Mouse (Mus musculus): Measurements from ENCODE around the gene Rfpl4. TPM values are rescaled to one million over a fixed set of nuclear protein-coding genes. Genes with fewer than 3 reads are reported as not detected.

Rfpl4 gene
- polyA plus RNA-seq, 1 experiment from 2014 or later: not detected

GRCm38 (mm10) chr7:5101066-5101663 lies 15.6 kb downstream of the Rfpl4 start:
- no peak overlapping the region for H3K4me3 ChIP-seq (ENCODE audit: low read depth, low read length)
- H3K9ac ChIP-seq (ENCODE audit: low read depth, low read length): no peak overlapping the region
- peaks cover 16% of the 10 kb centered on the region for H3K36me3 ChIP-seq (ENCODE audit: control insufficient read depth, insufficient read depth, low read length)
- H3K4me2 ChIP-seq: no peak overlapping the region
- no peak overlapping the region for H3K27ac ChIP-seq (ENCODE audit: low read depth, low read length)
- no peaks in the 10 kb centered on the region for H3K4me1 ChIP-seq (ENCODE audit: control insufficient read depth, insufficient read depth, low read length)
- no peaks in the 10 kb centered on the region for H3K27me3 ChIP-seq (ENCODE audit: control insufficient read depth, insufficient read depth, low read length)
- no peaks in the 10 kb centered on the region for H3K9me3 ChIP-seq (replicated peaks; ENCODE audit: control insufficient read depth, low read length)
- no peak for ATAC-seq (replicated peaks; ENCODE audit: insufficient number of reproducible peaks, low FRiP score, low TSS enrichment)
- WGBS (ENCODE audit: insufficient replicate concordance): 81% methylated on average over 10 of the region's 10 CpGs

GRCm38 (mm10) chr7:5099796-5100195 lies 17.0 kb downstream of the Rfpl4 start:
- Histone ChIP-seq H3K9me3 (replicated peaks; ENCODE audit: control insufficient read depth, low read length) (no peaks in the 10 kb centered on the region), H3K4me3 (ENCODE audit: low read depth, low read length) (no peak overlapping the region), H3K27ac (ENCODE audit: low read depth, low read length) (no peak overlapping the region), H3K4me2 (no peak overlapping the region), H3K9ac (ENCODE audit: low read depth, low read length) (no peak overlapping the region), H3K27me3 (ENCODE audit: control insufficient read depth, insufficient read depth, low read length) (no peaks in the 10 kb centered on the region), H3K4me1 (ENCODE audit: control insufficient read depth, insufficient read depth, low read length) (no peaks in the 10 kb centered on the region), H3K36me3 (ENCODE audit: control insufficient read depth, insufficient read depth, low read length) (peaks cover 29% of the 10 kb centered on the region)
- no peak for ATAC-seq (replicated peaks; ENCODE audit: insufficient number of reproducible peaks, low FRiP score, low TSS enrichment)
- WGBS (ENCODE audit: insufficient replicate concordance): 85% methylated on average over 3 of the region's 3 CpGs

DNA sequence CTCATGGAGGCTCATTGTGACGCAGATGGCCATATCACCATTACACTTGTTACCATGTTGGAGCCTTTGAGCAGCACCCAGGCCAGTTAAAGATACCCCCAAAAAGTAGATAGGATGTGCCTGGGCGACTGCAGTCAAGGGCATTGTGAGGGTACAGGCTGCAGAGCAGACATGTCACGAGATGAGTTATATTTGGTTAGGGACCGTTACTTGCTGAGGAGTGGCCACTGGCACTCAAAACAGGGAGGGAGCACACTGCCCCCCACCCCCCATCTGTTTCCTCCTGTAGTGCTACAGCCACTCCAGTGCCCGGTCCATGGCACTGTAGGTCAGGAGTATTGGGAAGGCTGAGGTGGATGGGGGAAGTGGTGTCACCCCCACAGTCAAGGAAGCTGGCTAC lies 18.0 kb downstream of the Rfpl4 start:
- no peaks in the 10 kb centered on the region for H3K4me1 ChIP-seq (ENCODE audit: control insufficient read depth, insufficient read depth, low read length)
- H3K4me2 ChIP-seq: no peak overlapping the region
- H3K9me3 ChIP-seq (replicated peaks; ENCODE audit: control insufficient read depth, low read length): no peaks in the 10 kb centered on the region
- no peak for ATAC-seq (replicated peaks; ENCODE audit: insufficient number of reproducible peaks, low FRiP score, low TSS enrichment)
- no peak overlapping the region for H3K9ac ChIP-seq (ENCODE audit: low read depth, low read length)
- no peak overlapping the region for H3K27ac ChIP-seq (ENCODE audit: low read depth, low read length)
- no peaks in the 10 kb centered on the region for H3K27me3 ChIP-seq (ENCODE audit: control insufficient read depth, insufficient read depth, low read length)
- peaks cover 35% of the 10 kb centered on the region for H3K36me3 ChIP-seq (ENCODE audit: control insufficient read depth, insufficient read depth, low read length)
- 87% methylated on average over 5 of the region's 5 CpGs for WGBS (ENCODE audit: insufficient replicate concordance)
- H3K4me3 ChIP-seq (ENCODE audit: low read depth, low read length): no peak overlapping the region

DNA sequence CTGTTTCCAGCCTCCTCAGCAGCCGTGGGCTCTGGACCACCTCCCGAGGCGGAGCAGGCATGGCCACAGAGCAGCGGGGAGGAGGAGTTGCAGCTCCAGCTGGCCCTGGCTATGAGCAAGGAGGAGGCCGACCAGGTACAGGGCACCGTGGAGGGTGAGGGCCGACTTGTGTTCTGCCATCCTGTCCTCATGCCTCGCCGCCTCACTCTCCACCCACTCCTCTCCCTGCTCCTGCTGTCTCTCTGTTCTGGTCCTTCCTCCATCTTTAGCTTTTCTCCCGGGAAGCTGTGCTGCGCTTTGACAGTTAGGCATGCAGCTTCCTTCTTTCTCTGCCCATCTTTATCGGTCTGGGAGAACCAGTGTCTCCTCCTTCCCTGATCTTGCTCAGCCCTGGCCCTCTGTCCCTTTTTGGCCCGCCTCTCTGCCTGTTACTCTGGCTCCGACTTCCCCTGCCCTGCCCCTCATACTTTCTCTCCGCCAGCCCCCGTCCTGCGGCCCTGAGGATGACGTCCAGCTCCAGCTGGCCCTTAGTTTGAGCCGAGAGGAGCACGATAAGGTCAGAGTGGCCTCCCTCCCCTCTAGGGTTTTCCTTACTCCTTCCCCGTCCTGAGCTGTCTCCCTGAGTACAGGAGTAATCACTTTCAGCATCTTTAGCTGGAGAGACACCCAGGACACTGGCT lies 23.8 kb downstream of the Rfpl4 start:
- no peak for ATAC-seq (replicated peaks; ENCODE audit: insufficient number of reproducible peaks, low FRiP score, low TSS enrichment)
- no peaks in the 10 kb centered on the region for H3K4me1 ChIP-seq (ENCODE audit: control insufficient read depth, insufficient read depth, low read length)
- H3K9me3 ChIP-seq (replicated peaks; ENCODE audit: control insufficient read depth, low read length): no peaks in the 10 kb centered on the region
- WGBS (ENCODE audit: insufficient replicate concordance): 86% methylated on average over 21 of the region's 21 CpGs
- no peaks in the 10 kb centered on the region for H3K27me3 ChIP-seq (ENCODE audit: control insufficient read depth, insufficient read depth, low read length)
- H3K36me3 ChIP-seq (ENCODE audit: control insufficient read depth, insufficient read depth, low read length): peaks cover 49% of the 10 kb centered on the region
- no peak overlapping the region for H3K27ac ChIP-seq (ENCODE audit: low read depth, low read length)
- H3K4me3 ChIP-seq (ENCODE audit: low read depth, low read length): no peak overlapping the region
- no peak overlapping the region for H3K4me2 ChIP-seq
- H3K9ac ChIP-seq (ENCODE audit: low read depth, low read length): no peak overlapping the region

DNA sequence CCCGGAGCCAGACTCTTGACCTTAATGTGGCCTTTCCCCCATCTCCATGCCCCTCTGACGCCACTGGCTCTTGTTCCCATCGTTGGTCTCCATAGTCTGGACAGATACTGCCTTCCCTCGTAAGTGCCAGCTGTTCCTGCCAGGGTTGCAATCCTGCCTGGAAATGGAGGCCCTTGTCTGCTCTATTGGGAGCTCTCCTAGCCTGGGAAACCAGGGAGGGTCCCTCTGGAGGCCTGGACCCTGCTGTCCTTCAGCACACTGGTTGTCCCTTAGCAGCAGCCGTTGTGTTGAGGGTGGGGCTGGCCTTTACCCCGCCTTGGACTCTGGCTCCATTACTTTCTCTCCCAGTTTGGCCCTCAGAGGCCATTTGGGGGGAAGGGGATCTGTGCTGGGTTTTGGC lies 24.4 kb downstream of the Rfpl4 start:
- WGBS (ENCODE audit: insufficient replicate concordance): 76% methylated on average over 6 of the region's 6 CpGs
- Histone ChIP-seq H3K27ac (ENCODE audit: low read depth, low read length) (no peak overlapping the region), H3K27me3 (ENCODE audit: control insufficient read depth, insufficient read depth, low read length) (no peaks in the 10 kb centered on the region), H3K4me3 (ENCODE audit: low read depth, low read length) (no peak overlapping the region), H3K36me3 (ENCODE audit: control insufficient read depth, insufficient read depth, low read length) (peaks cover 45% of the 10 kb centered on the region), H3K9me3 (replicated peaks; ENCODE audit: control insufficient read depth, low read length) (no peaks in the 10 kb centered on the region), H3K9ac (ENCODE audit: low read depth, low read length) (no peak overlapping the region), H3K4me2 (no peak overlapping the region), H3K4me1 (ENCODE audit: control insufficient read depth, insufficient read depth, low read length) (no peaks in the 10 kb centered on the region)
- ATAC-seq (replicated peaks; ENCODE audit: insufficient number of reproducible peaks, low FRiP score, low TSS enrichment): no peak

GRCm38 (mm10) chr7:5091008-5091728 lies 25.6 kb downstream of the Rfpl4 start:
- no peak for ATAC-seq (replicated peaks; ENCODE audit: insufficient number of reproducible peaks, low FRiP score, low TSS enrichment)
- WGBS (ENCODE audit: insufficient replicate concordance): 94% methylated on average over 15 of the region's 15 CpGs

GRCm38 (mm10) chr7:5089853-5090252 lies 26.9 kb downstream of the Rfpl4 start:
- 94% methylated on average over 15 of the region's 15 CpGs for WGBS (ENCODE audit: insufficient replicate concordance)
- 0 out of 2 replicates have a peak, but pooled peaks cover 3% of the 10 kb centered on the region for H3K4me1 ChIP-seq (ENCODE audit: control insufficient read depth, insufficient read depth, low read length)
- H3K9me3 ChIP-seq (replicated peaks; ENCODE audit: control insufficient read depth, low read length): no peaks in the 10 kb centered on the region
- no peak for ATAC-seq (replicated peaks; ENCODE audit: insufficient number of reproducible peaks, low FRiP score, low TSS enrichment)
- H3K36me3 ChIP-seq (ENCODE audit: control insufficient read depth, insufficient read depth, low read length): peaks cover 32% of the 10 kb centered on the region
- H3K4me2 ChIP-seq: no peak overlapping the region
- no peak overlapping the region for H3K4me3 ChIP-seq (ENCODE audit: low read depth, low read length)
- no peaks in the 10 kb centered on the region for H3K27me3 ChIP-seq (ENCODE audit: control insufficient read depth, insufficient read depth, low read length)
- H3K9ac ChIP-seq (ENCODE audit: low read depth, low read length): no peak overlapping the region
- H3K27ac ChIP-seq (ENCODE audit: low read depth, low read length): no peak overlapping the region

More at GRCm38 (mm10) chr7:5091008-5091728, 25.6 kb downstream of the Rfpl4 start:
- Histone ChIP-seq H3K4me2 (no peak overlapping the region), H3K4me1 (ENCODE audit: control insufficient read depth, insufficient read depth, low read length) (no peaks in the 10 kb centered on the region), H3K9me3 (replicated peaks; ENCODE audit: control insufficient read depth, low read length) (no peaks in the 10 kb centered on the region), H3K27me3 (ENCODE audit: control insufficient read depth, insufficient read depth, low read length) (no peaks in the 10 kb centered on the region), H3K36me3 (ENCODE audit: control insufficient read depth, insufficient read depth, low read length) (peaks cover 40% of the 10 kb centered on the region), H3K27ac (ENCODE audit: low read depth, low read length) (no peak overlapping the region), H3K9ac (ENCODE audit: low read depth, low read length) (no peak overlapping the region), H3K4me3 (ENCODE audit: low read depth, low read length) (no peak overlapping the region)

GRCm38 (mm10) chr7:5087886-5088285 lies 28.9 kb downstream of the Rfpl4 start:
- no peak overlapping the region for H3K9ac ChIP-seq (ENCODE audit: low read depth, low read length)
- H3K27ac ChIP-seq (ENCODE audit: low read depth, low read length): no peak overlapping the region
- H3K4me1 ChIP-seq (ENCODE audit: control insufficient read depth, insufficient read depth, low read length): peaks cover 3% of the 10 kb centered on the region; the same call in 1 of the 2 replicates
- no peak overlapping the region for H3K4me3 ChIP-seq (ENCODE audit: low read depth, low read length)
- no peaks in the 10 kb centered on the region for H3K27me3 ChIP-seq (ENCODE audit: control insufficient read depth, insufficient read depth, low read length)
- WGBS (ENCODE audit: insufficient replicate concordance): 87% methylated on average over 4 of the region's 4 CpGs
- no peak for ATAC-seq (replicated peaks; ENCODE audit: insufficient number of reproducible peaks, low FRiP score, low TSS enrichment)
- H3K4me2 ChIP-seq: no peak overlapping the region
- H3K9me3 ChIP-seq (replicated peaks; ENCODE audit: control insufficient read depth, low read length): no peaks in the 10 kb centered on the region
- H3K36me3 ChIP-seq (ENCODE audit: control insufficient read depth, insufficient read depth, low read length): peaks cover 25% of the 10 kb centered on the region
